Mouse (Mus musculus): ENCODE data around the gene H2-Oa.

DNA sequence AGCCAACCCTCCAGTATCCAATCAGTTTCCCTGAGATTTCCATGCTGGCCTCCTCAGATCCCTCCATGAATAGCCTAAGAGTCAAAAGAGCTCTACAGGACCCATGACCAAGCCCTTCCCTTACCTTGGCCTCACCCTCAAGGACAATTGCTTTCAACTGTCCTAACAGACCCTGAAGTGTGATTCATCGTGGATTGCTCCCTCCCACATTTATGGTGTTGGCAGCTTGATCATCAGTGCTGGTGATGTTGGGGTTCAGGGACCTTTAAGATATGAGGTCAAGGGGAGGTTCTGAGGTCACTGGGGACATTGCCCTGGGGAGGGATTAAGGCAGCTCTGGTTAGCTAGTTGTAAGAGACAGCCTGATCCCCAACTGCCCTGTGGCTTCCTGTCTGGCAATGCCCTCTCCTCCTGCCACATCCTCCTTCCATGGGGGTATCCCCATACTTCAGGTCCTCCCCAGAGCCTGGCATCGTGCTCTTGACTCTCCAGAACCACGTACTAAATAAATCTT lies 4.4 kb downstream of the H2-Oa start:
- TF ChIP-seq GATA1 (IDR thresholded peaks at IDR 0.05; ENCODE audit: borderline replicate concordance, low read length) (no peak), FLI1 (IDR thresholded peaks at IDR 0.05; ENCODE audit: low read length) (no peak)
